Mouse (Mus musculus) MEL (cell line): ENCODE measurements at regions not wholly inside any gene's neighbourhood (a gene's known extent, or its start where the extent isn't known, plus 50 kb on each side); places are given as distances from the start of the nearest gene placed in this dataset.

Experiments
- CTCF ChIP-seq, 3 experiments: IDR thresholded peaks in 2 of 3; conservative IDR thresholded peaks in 1 of 3; 2 replicates each; pipeline ENCODE4 v1.5.1; 2011 to 2012; ENCODE audit warnings: low read length in 3 of 3, low read depth in 2 of 3, mild to moderate bottlenecking in 2 of 3, improper control_type of control experiment in 1 of 3, inconsistent platforms in 1 of 3, mixed read lengths in 1 of 3, moderate library complexity in 1 of 3; ENCODE audit not compliant: control insufficient read depth in 1 of 3, insufficient read depth in 1 of 3, poor library complexity in 1 of 3, severe bottlenecking in 1 of 3
- EP300 ChIP-seq, 2 experiments: IDR thresholded peaks; 2 replicates each; pipeline ENCODE4 v1.6.1; 2011; ENCODE audit warnings: improper control_type of control experiment in 2 of 2, low read length in 2 of 2, low read depth in 1 of 2, mild to moderate bottlenecking in 1 of 2
- GABPA ChIP-seq: IDR thresholded peaks from 2 replicates; pipeline ENCODE4 v1.6.1; 2012; ENCODE audit warnings: low read depth, mild to moderate bottlenecking, inconsistent platforms, low read length, improper control_type of control experiment, moderate library complexity
- GATA1 ChIP-seq: IDR thresholded peaks from 2 replicates; pipeline ENCODE4 v1.6.1; 2011; ENCODE audit warnings: low read depth, low read length, improper control_type of control experiment
- JUND ChIP-seq: IDR thresholded peaks from 2 replicates; pipeline ENCODE4 v1.6.1; 2011; ENCODE audit warnings: low read depth, mild to moderate bottlenecking, improper control_type of control experiment, low read length
- POLR2A ChIP-seq, 2 experiments: IDR thresholded peaks; 2 replicates each; pipeline ENCODE4 v1.6.1; 2011 to 2012; ENCODE audit warnings: low read length in 2 of 2, mild to moderate bottlenecking in 2 of 2, control low read depth in 1 of 2, improper control_type of control experiment in 1 of 2, low read depth in 1 of 2, moderate library complexity in 1 of 2; ENCODE audit not compliant: control insufficient read depth in 1 of 2, insufficient read depth in 1 of 2, poor library complexity in 1 of 2
- RAD21 ChIP-seq: IDR thresholded peaks from 2 replicates; pipeline ENCODE4 v1.6.1; 2011; ENCODE audit warnings: mild to moderate bottlenecking, low read depth, low read length, improper control_type of control experiment
- SIN3A ChIP-seq: IDR thresholded peaks from 2 replicates; pipeline ENCODE4 v1.6.1; 2012; ENCODE audit warnings: low read length, improper control_type of control experiment, inconsistent platforms
- SMC3 ChIP-seq: IDR thresholded peaks from 2 replicates; pipeline ENCODE4 v1.6.1; 2011; ENCODE audit warnings: low read depth, low read length, improper control_type of control experiment
- TBP ChIP-seq: IDR thresholded peaks from 2 replicates; pipeline ENCODE4 v1.8.0; 2011; ENCODE audit warnings: low read depth, low read length, improper control_type of control experiment
- USF2 ChIP-seq, 2 experiments: IDR thresholded peaks; 2 replicates each; pipeline ENCODE4 v1.6.1; 2011 to 2012; ENCODE audit warnings: improper control_type of control experiment in 2 of 2, low read length in 2 of 2, borderline replicate concordance in 1 of 2, inconsistent platforms in 1 of 2, low read depth in 1 of 2, mild to moderate bottlenecking in 1 of 2; ENCODE audit not compliant: insufficient read depth in 1 of 2
- ZKSCAN1 ChIP-seq: IDR thresholded peaks from 2 replicates; pipeline ENCODE4 v1.6.1; 2012; ENCODE audit warnings: low read depth, mild to moderate bottlenecking, inconsistent platforms, low read length, improper control_type of control experiment, moderate library complexity
- ZNF384 ChIP-seq: IDR thresholded peaks from 2 replicates; pipeline ENCODE4 v1.6.1; 2012; ENCODE audit warnings: low read depth, mild to moderate bottlenecking, inconsistent platforms, low read length, improper control_type of control experiment

GRCm38 (mm10) chr8:26868849-26869110 lies 108.3 kb upstream of the Zfp703 start:
- TF ChIP-seq POLR2A (IDR thresholded peaks at IDR 0.05; ENCODE audit: control insufficient read depth in 1 of 2, insufficient read depth in 1 of 2, low read depth in 1 of 2, low read length in 2 of 2, poor library complexity in 1 of 2) (no peak), CTCF (IDR thresholded peaks at IDR 0.05 in 2 of 3, conservative IDR thresholded peaks at IDR 0.05 in 1 of 3; ENCODE audit: control insufficient read depth in 1 of 3, insufficient read depth in 1 of 3, low read depth in 2 of 3, low read length in 3 of 3, poor library complexity in 1 of 3, severe bottlenecking in 1 of 3) (no peak), SIN3A (no peak), EP300 (IDR thresholded peaks at IDR 0.05; ENCODE audit: low read depth in 1 of 2, low read length in 2 of 2) (no peak), GATA1 (no peak), ZKSCAN1 (no peak), ZNF384 (no peak), TBP (no peak), RAD21 (no peak), JUND (no peak), GABPA (no peak), USF2 (IDR thresholded peaks at IDR 0.05; ENCODE audit: borderline replicate concordance in 1 of 2, insufficient read depth in 1 of 2, low read depth in 1 of 2, low read length in 2 of 2) (no peak), SMC3 (no peak)
